Mouse (Mus musculus) right cerebral cortex, postnatal 36 days (tissue): ENCODE results near the gene Rnf144b.
A peak's percentile ranks its signal among the peaks of the same experiment; 100 is the strongest.

Source experiments
- DNase-seq, 2 experiments: peaks; one replicate each; pipeline ENCODE4 v3.0.0; 2022; ENCODE audit warnings: low spot score in 2 of 2, mixed read lengths in 1 of 2

Rnf144b gene

GRCm38 (mm10) chr13:47218351-47218750 lies 95.9 kb downstream of the Rnf144b start:
- DNase-seq, result no peak

- no peak for DNase-seq
Measured at GRCm38 (mm10) chr13:47220426-47220825, 98.0 kb downstream of the Rnf144b start.

GRCm38 (mm10) chr13:47223576-47224538 lies 101.4 kb downstream of the Rnf144b start:
- peak; percentile 43 to 46 for DNase-seq

GRCm38 (mm10) chr13:47224648-47225323 lies 102.3 kb downstream of the Rnf144b start:
- no peak for DNase-seq

- no peak for DNase-seq
Measured at GRCm38 (mm10) chr13:47225324-47225697, 102.9 kb downstream of the Rnf144b start.

- DNase-seq, result no peak
Measured at GRCm38 (mm10) chr13:47225802-47226201, 103.3 kb downstream of the Rnf144b start.

- DNase-seq, result no peak
Measured at GRCm38 (mm10) chr13:47226521-47226920, 104.1 kb downstream of the Rnf144b start.

- no peak for DNase-seq
Measured at GRCm38 (mm10) chr13:47228201-47228600, 105.7 kb downstream of the Rnf144b start.

GRCm38 (mm10) chr13:47228626-47229190 lies 106.3 kb downstream of the Rnf144b start:
- no peak for DNase-seq

GRCm38 (mm10) chr13:47232163-47232562 lies 109.7 kb downstream of the Rnf144b start:
- DNase-seq, result no peak

GRCm38 (mm10) chr13:47237376-47237775 lies 114.9 kb downstream of the Rnf144b start:
- DNase-seq, result no peak

GRCm38 (mm10) chr13:47238131-47238530 lies 115.7 kb downstream of the Rnf144b start:
- DNase-seq, result no peak

GRCm38 (mm10) chr13:47243569-47243968 lies 121.1 kb downstream of the Rnf144b start:
- DNase-seq, result no peak

GRCm38 (mm10) chr13:47244771-47245170 lies 122.3 kb downstream of the Rnf144b start:
- peak; percentile 67 to 72 for DNase-seq

- DNase-seq, result no peak
Measured at GRCm38 (mm10) chr13:47246459-47246858, 124.0 kb downstream of the Rnf144b start.

GRCm38 (mm10) chr13:47247156-47247800 lies 124.8 kb downstream of the Rnf144b start:
- DNase-seq, result no peak

- no peak for DNase-seq
Measured at GRCm38 (mm10) chr13:47248289-47249010, 126.0 kb downstream of the Rnf144b start.

- no peak for DNase-seq
Measured at GRCm38 (mm10) chr13:47250615-47251014, 128.2 kb downstream of the Rnf144b start.

GRCm38 (mm10) chr13:47251114-47251764 lies 128.8 kb downstream of the Rnf144b start:
- DNase-seq, result no peak

- DNase-seq, result no peak
Measured at GRCm38 (mm10) chr13:47253711-47254110, 131.3 kb downstream of the Rnf144b start.

GRCm38 (mm10) chr13:47259297-47259696 lies 136.8 kb downstream of the Rnf144b start:
- DNase-seq, result no peak
